Mouse (Mus musculus): ENCODE measurements around the gene Cyp2d40.
A peak's percentile ranks its signal among the peaks of the same experiment; 100 is the strongest.
"Not testable (repeated sequence)": the region's sequence is repeated elsewhere in the genome, so short reads cannot be mapped to it uniquely, and the experiment has no call there.

Cyp2d40 gene

GRCm38 (mm10) chr15:82763631-82764420 is at the start of gene Cyp2d40:
TSS of gene Cyp2d40 (minus strand) at chr15:82764183.
- DNase-seq = no peak

GRCm38 (mm10) chr15:82810556-82810955 is 46.6 kb upstream of the Cyp2d40 start:
- no peak for DNase-seq

- no peak for DNase-seq
Measured at GRCm38 (mm10) chr15:82809511-82809910, 45.5 kb upstream of the Cyp2d40 start.

GRCm38 (mm10) chr15:82806969-82807763 is 43.2 kb upstream of the Cyp2d40 start:
- DNase-seq = no peak

- peak; percentile 67 for DNase-seq
Measured at GRCm38 (mm10) chr15:82804708-82805639, 41.0 kb upstream of the Cyp2d40 start.

- no peak for DNase-seq
Measured at GRCm38 (mm10) chr15:82795936-82796440, 32.0 kb upstream of the Cyp2d40 start.

GRCm38 (mm10) chr15:82794277-82794676 is 30.3 kb upstream of the Cyp2d40 start, which contains the start of gene Cyp2d26:
TSS of gene Cyp2d26 (minus strand) at chr15:82794294.
- no peak for DNase-seq

GRCm38 (mm10) chr15:82793868-82794267 is 29.9 kb upstream of the Cyp2d40 start:
- DNase-seq = no peak

GRCm38 (mm10) chr15:82793454-82793853 is 29.5 kb upstream of the Cyp2d40 start:
- DNase-seq = no peak

GRCm38 (mm10) chr15:82792566-82792965 is 28.6 kb upstream of the Cyp2d40 start:
- DNase-seq = no peak

- DNase-seq = no peak
Measured at GRCm38 (mm10) chr15:82784581-82784980, 20.6 kb upstream of the Cyp2d40 start.

GRCm38 (mm10) chr15:82783800-82784199 is 19.8 kb upstream of the Cyp2d40 start:
- no peak for DNase-seq

GRCm38 (mm10) chr15:82777856-82778255 is 13.9 kb upstream of the Cyp2d40 start:
- not testable (repeated sequence) for DNase-seq

- DNase-seq = no peak
Measured at GRCm38 (mm10) chr15:82765943-82766342, 2.0 kb upstream of the Cyp2d40 start.

GRCm38 (mm10) chr15:82764881-82765280 is 898 bp upstream of the Cyp2d40 start:
- no peak for DNase-seq

- no peak for DNase-seq
Measured at GRCm38 (mm10) chr15:82748141-82748540, 15.8 kb downstream of the Cyp2d40 start.

GRCm38 (mm10) chr15:82747516-82747915 is 16.5 kb downstream of the Cyp2d40 start:
- no peak for DNase-seq

- DNase-seq = not testable (repeated sequence)
Measured at GRCm38 (mm10) chr15:82733331-82733925, 30.6 kb downstream of the Cyp2d40 start.

Measured in embryo, embryonic 11 days (tissue).